Mouse (Mus musculus): ENCODE measurements around the gene Fbxl19.

GRCm38 (mm10) chr7:127751619-127752018, 7.3 kb downstream of the Fbxl19 start:
- TF ChIP-seq CTCF (IDR thresholded peaks at IDR 0.05; ENCODE audit: low read depth) (no peak), EP300 (optimal IDR thresholded peaks at IDR 0.05) (no peak)
